Mouse (Mus musculus) sigmoid colon, adult 10 weeks (tissue): ENCODE data around the gene Smarcc2. TPM values are rescaled to one million over a fixed set of nuclear protein-coding genes. Genes with fewer than 3 reads are reported as not detected.

Source experiments
- polyA plus RNA-seq: library from polyadenylated mRNA; stranded (reverse); fragments of 350-450 nt; fragmentation: Illumina TruSeq; extraction: RNeasy Lipid Tissue Mini Kit (QIAGEN cat#74804); gene quantifications from one replicate; pipeline ENCODE4 v1.2.3, GENCODE M21; 2014; ENCODE audit warnings: low read depth, low replicate concordance

The Smarcc2 gene
- polyA plus RNA-seq: 52.5 TPM

DNA sequence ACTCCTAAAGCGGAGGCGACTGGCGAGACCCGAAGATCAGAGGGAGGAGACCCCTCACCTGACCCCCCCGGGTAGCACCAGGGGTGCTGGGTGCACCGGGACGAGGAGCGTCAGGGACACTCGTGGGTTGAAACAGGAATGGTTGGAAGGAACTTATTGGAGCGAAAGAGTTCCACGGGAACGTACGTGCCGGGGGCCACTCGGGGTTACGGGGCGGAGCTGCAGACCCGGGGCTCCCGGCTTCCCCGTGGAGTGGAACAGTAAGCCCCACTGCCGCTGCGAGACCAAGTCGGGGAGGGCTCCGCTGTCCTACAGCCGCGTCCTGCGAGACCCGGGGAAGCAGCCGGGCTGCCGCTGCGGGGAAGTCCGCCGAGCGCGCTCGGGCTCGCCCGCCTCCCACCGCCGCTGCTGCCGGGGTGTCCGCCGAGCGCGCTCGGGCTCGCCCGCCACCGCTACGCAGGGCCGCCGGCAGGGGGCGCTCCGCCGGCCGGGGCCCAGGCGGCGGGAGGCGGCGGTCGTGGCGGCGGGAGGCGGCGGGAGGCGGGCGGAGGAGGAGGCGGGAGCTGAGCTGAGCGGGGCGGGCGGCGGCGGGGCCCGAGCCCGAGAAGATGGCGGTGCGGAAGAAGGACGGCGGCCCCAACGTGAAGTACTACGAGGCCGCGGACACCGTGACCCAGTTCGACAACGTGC is at the start of gene Smarcc2:
Smarcc2 (plus strand) TSS at position 530 of the 690 bp plus-strand sequence.

GRCm38 (mm10) chr10:128411211-128412054 is 47.6 kb upstream of the Smarcc2 start, which contains the start of the genes Nabp2 and Rnf41:
Gene Nabp2, minus strand, starts transcription at chr10:128411492.
Gene Rnf41, plus strand, starts transcription at chr10:128411657.

GRCm38 (mm10) chr10:128493695-128494666 is 34.9 kb downstream of the Smarcc2 start, which contains the start of gene Myl6:
Gene Myl6, minus strand, starts transcription at chr10:128494145.

GRCm38 (mm10) chr10:128498590-128498989 is 39.5 kb downstream of the Smarcc2 start, which contains the start of gene Myl6b:
Gene Myl6b, minus strand, starts transcription at chr10:128498685.

DNA sequence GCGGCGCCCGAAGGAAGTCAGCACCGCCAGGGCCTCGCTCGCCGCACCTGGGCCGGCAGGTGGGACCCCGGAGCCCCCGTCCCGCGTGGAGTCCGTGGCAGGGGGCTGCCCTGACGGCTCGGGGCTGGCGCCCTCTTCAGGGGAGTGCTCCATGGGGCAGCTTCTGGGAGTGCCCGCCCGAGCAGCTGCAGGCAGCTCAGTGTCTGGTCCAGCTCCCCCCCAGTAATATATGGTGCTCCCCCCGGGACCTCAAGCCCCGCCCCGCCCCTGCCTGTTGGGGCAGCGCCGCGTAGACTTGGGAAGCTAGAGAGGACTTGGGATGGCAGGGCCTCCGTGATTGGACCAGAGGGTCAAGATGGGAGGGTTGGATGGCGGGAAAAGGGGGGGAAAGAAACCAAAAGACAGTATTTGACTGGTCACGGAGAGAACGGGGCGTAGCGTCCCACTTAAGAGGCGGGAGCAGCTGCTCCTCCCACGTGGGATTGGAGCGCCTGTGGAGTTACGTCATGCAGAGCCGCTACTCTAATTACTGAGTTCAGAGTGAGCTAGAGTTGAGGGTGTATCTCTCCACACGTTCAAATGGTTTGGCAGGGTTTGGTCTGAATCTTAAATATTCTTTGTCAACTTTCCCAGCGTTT is 66.7 kb downstream of the Smarcc2 start, which contains the start of gene Esyt1:
Esyt1 (minus strand) TSS at position 201 of the 638 bp plus-strand sequence.

Other genes with a start within 250 kb of the Smarcc2 start
- 10.5 TPM for gene Spryd4, start 247.4 kb upstream of the Smarcc2 start, polyA plus RNA-seq
- not detected for gene Mip, start 233.4 kb upstream of the Smarcc2 start, polyA plus RNA-seq
- gene Timeless, start 227.2 kb upstream of the Smarcc2 start, polyA plus RNA-seq: 2.0 TPM
- not detected for gene Apon, start 205.2 kb upstream of the Smarcc2 start, polyA plus RNA-seq
- gene Apof, start 190.6 kb upstream of the Smarcc2 start, polyA plus RNA-seq: not detected
- 13.9 TPM for gene Stat2, start 188.7 kb upstream of the Smarcc2 start, polyA plus RNA-seq
- gene Il23a, start 160.5 kb upstream of the Smarcc2 start, polyA plus RNA-seq: 0.76 TPM
- gene Pan2, start 155.9 kb upstream of the Smarcc2 start, polyA plus RNA-seq: 14.1 TPM
- gene Cnpy2, start 136.8 kb upstream of the Smarcc2 start, polyA plus RNA-seq: 43.5 TPM
- gene Cs, start 121.5 kb upstream of the Smarcc2 start, polyA plus RNA-seq: 251 TPM
- 14.8 TPM for gene Coq10a, start 90.3 kb upstream of the Smarcc2 start, polyA plus RNA-seq
- gene Ankrd52, start 82.1 kb upstream of the Smarcc2 start, polyA plus RNA-seq: 13.2 TPM
- gene Slc39a5, start 58.0 kb upstream of the Smarcc2 start, polyA plus RNA-seq: 1.5 TPM
- gene Nabp2, start 47.8 kb upstream of the Smarcc2 start, polyA plus RNA-seq: 19.9 TPM
- gene Rnf41, start 47.6 kb upstream of the Smarcc2 start, polyA plus RNA-seq: 8.2 TPM
- gene Myl6, start 34.9 kb downstream of the Smarcc2 start, polyA plus RNA-seq: 157 TPM
- not detected for gene Myl6b, start 39.4 kb downstream of the Smarcc2 start, polyA plus RNA-seq
- gene Esyt1, start 66.6 kb downstream of the Smarcc2 start, polyA plus RNA-seq: 6.7 TPM
- gene Zc3h10, start 88.5 kb downstream of the Smarcc2 start, polyA plus RNA-seq: 1.0 TPM
- 31.9 TPM for gene Rpl41, start 90.1 kb downstream of the Smarcc2 start, polyA plus RNA-seq
- 83.2 TPM for gene Pa2g4, start 106.7 kb downstream of the Smarcc2 start, polyA plus RNA-seq
- 177 TPM for gene Erbb3, start 130.4 kb downstream of the Smarcc2 start, polyA plus RNA-seq
- 10.0 TPM for gene Rps26, start 167.5 kb downstream of the Smarcc2 start, polyA plus RNA-seq
- gene Ikzf4, start 186.7 kb downstream of the Smarcc2 start, polyA plus RNA-seq: 0.60 TPM
- 5.9 TPM for gene Suox, start 214.8 kb downstream of the Smarcc2 start, polyA plus RNA-seq
- 100 TPM for gene Rab5b, start 237.0 kb downstream of the Smarcc2 start, polyA plus RNA-seq
- not detected for gene Pmel, start 244.9 kb downstream of the Smarcc2 start, polyA plus RNA-seq
- 21.9 TPM for gene Cdk2, start 245.8 kb downstream of the Smarcc2 start, polyA plus RNA-seq